Mouse (Mus musculus): Measurements from ENCODE around the gene Zfp697. TPM values are rescaled to one million over a fixed set of nuclear protein-coding genes. Genes with fewer than 3 reads are reported as not detected.

Gene Zfp697
- total and polyA plus RNA-seq, 2 experiments from 2014 or later, result 18.1 to 39.5 TPM

- H3K36me3 ChIP-seq (ENCODE audit: insufficient read depth, low read length), result no peaks in the 10 kb centered on the region
- no peak for TF ChIP-seq CTCF (IDR thresholded peaks at IDR 0.05)
- H3K27me3 ChIP-seq (ENCODE audit: insufficient read depth, low read length), result no peaks in the 10 kb centered on the region
- no peaks in the 10 kb centered on the region for H3K4me1 ChIP-seq (ENCODE audit: insufficient read depth, low read length)
- no peak overlapping the region for H3K9ac ChIP-seq (replicated peaks; ENCODE audit: low read length, poor library complexity, severe bottlenecking)
- DNase-seq (ENCODE audit: low spot score) (no peak), ATAC-seq (ENCODE audit: low FRiP score) (no peak)
- no peaks in the 10 kb centered on the region for H3K9me3 ChIP-seq (ENCODE audit: low read length)
- no peak overlapping the region for H3K27ac ChIP-seq (ENCODE audit: low read depth, low read length)
- no peak overlapping the region for H3K4me2 ChIP-seq (ENCODE audit: low read depth, low read length, poor library complexity, severe bottlenecking)
- WGBS, result 72% methylated on average over 2 of the region's 2 CpGs
- H3K4me3 ChIP-seq (ENCODE audit: low read depth, low read length), result no peak overlapping the region
Measured at GRCm38 (mm10) chr3:98786551-98786950, 404.3 kb downstream of the Zfp697 start.

Other genes starting within 250 kb of the Zfp697 start
- not detected in 2 replicates for gene Adam30, start 221.8 kb upstream of the Zfp697 start, total RNA-seq (2014; rRNA removed)
- not detected in 2 replicates for gene Adam30, start 221.8 kb upstream of the Zfp697 start, polyA plus RNA-seq (2015; fragmentation: Nextera tagmentation; extraction: Ambion mirVana)
- not detected in 2 replicates for gene Reg4, start 160.3 kb upstream of the Zfp697 start, total RNA-seq (2014; rRNA removed)
- not detected in 2 replicates for gene Reg4, start 160.3 kb upstream of the Zfp697 start, polyA plus RNA-seq (2015; fragmentation: Nextera tagmentation; extraction: Ambion mirVana)
- gene Hmgcs2, start 102.0 kb upstream of the Zfp697 start, total RNA-seq (2014; rRNA removed), result 22.3 and 24.8 TPM in 2 replicates
- gene Hmgcs2, start 102.0 kb upstream of the Zfp697 start, polyA plus RNA-seq (2015; fragmentation: Nextera tagmentation; extraction: Ambion mirVana), result 36.3 and 40.4 TPM in 2 replicates
- gene Phgdh, start 42.5 kb upstream of the Zfp697 start, total RNA-seq (2014; rRNA removed), result 182 and 206 TPM in 2 replicates
- 148 and 171 TPM in 2 replicates for gene Phgdh, start 42.5 kb upstream of the Zfp697 start, polyA plus RNA-seq (2015; fragmentation: Nextera tagmentation; extraction: Ambion mirVana)
- not detected in 2 replicates for gene Gm4450, start 74.7 kb downstream of the Zfp697 start, total RNA-seq (2014; rRNA removed)
- not detected in 2 replicates for gene Gm4450, start 74.7 kb downstream of the Zfp697 start, polyA plus RNA-seq (2015; fragmentation: Nextera tagmentation; extraction: Ambion mirVana)
- gene Hsd3b4, start 128.1 kb downstream of the Zfp697 start, total RNA-seq (2014; rRNA removed), result not detected in 2 replicates
- not detected in 2 replicates for gene Hsd3b4, start 128.1 kb downstream of the Zfp697 start, polyA plus RNA-seq (2015; fragmentation: Nextera tagmentation; extraction: Ambion mirVana)
- not detected in 2 replicates for gene Gm10681, start 206.3 kb downstream of the Zfp697 start, total RNA-seq (2014; rRNA removed)
- gene Gm10681, start 206.3 kb downstream of the Zfp697 start, polyA plus RNA-seq (2015; fragmentation: Nextera tagmentation; extraction: Ambion mirVana), result not detected in 2 replicates
- not detected in 2 replicates for gene Hsd3b5, start 247.8 kb downstream of the Zfp697 start, total RNA-seq (2014; rRNA removed)
- gene Hsd3b5, start 247.8 kb downstream of the Zfp697 start, polyA plus RNA-seq (2015; fragmentation: Nextera tagmentation; extraction: Ambion mirVana), result not detected in 2 replicates